Mouse (Mus musculus): Measurements from ENCODE around the gene Chst3.
"Not testable (repeated sequence)": the region's sequence is repeated elsewhere in the genome, so short reads cannot be mapped to it uniquely, and the experiment has no call there.

Gene Chst3

GRCm38 (mm10) chr10:60218591-60219499, at the start of gene Chst3:
Gene Chst3, minus strand, starts transcription at chr10:60219260.
- peak; percentile 39 for DNase-seq

GRCm38 (mm10) chr10:60268738-60269137, 49.7 kb upstream of the Chst3 start:
- no peak for DNase-seq

GRCm38 (mm10) chr10:60266842-60267401, 47.9 kb upstream of the Chst3 start:
- no peak for DNase-seq

GRCm38 (mm10) chr10:60265252-60265651, 46.2 kb upstream of the Chst3 start:
- DNase-seq, result no peak

- no peak for DNase-seq
These were observed 44.3 kb upstream of the Chst3 start for GRCm38 (mm10) chr10:60263351-60263750.

- DNase-seq, result peak; percentile 64
These were observed 43.3 kb upstream of the Chst3 start for GRCm38 (mm10) chr10:60262386-60262785.

- no peak for DNase-seq
These were observed 42.5 kb upstream of the Chst3 start for GRCm38 (mm10) chr10:60261530-60261929.

- DNase-seq, result no peak
These were observed 41.7 kb upstream of the Chst3 start for GRCm38 (mm10) chr10:60260557-60261294.

GRCm38 (mm10) chr10:60257261-60257825, 38.3 kb upstream of the Chst3 start:
- DNase-seq, result no peak

GRCm38 (mm10) chr10:60256088-60256487, 37.0 kb upstream of the Chst3 start:
- no peak for DNase-seq

GRCm38 (mm10) chr10:60252606-60253005, 33.5 kb upstream of the Chst3 start:
- DNase-seq, result no peak

GRCm38 (mm10) chr10:60252187-60252586, 33.1 kb upstream of the Chst3 start:
- no peak for DNase-seq

- DNase-seq, result no peak
These were observed 31.4 kb upstream of the Chst3 start for GRCm38 (mm10) chr10:60250426-60250965.

GRCm38 (mm10) chr10:60248345-60248744, 29.3 kb upstream of the Chst3 start:
- DNase-seq, result not testable (repeated sequence)

- DNase-seq, result no peak
These were observed 27.5 kb upstream of the Chst3 start for GRCm38 (mm10) chr10:60246519-60246918.

GRCm38 (mm10) chr10:60245635-60246034, 26.6 kb upstream of the Chst3 start:
- no peak for DNase-seq

GRCm38 (mm10) chr10:60245041-60245440, 26.0 kb upstream of the Chst3 start:
- peak; percentile 83 for DNase-seq

GRCm38 (mm10) chr10:60243941-60244340, 24.9 kb upstream of the Chst3 start:
- DNase-seq, result no peak

GRCm38 (mm10) chr10:60240416-60240815, 21.4 kb upstream of the Chst3 start:
- DNase-seq, result no peak

GRCm38 (mm10) chr10:60237475-60238154, 18.6 kb upstream of the Chst3 start:
- no peak for DNase-seq

GRCm38 (mm10) chr10:60235876-60236275, 16.8 kb upstream of the Chst3 start:
- DNase-seq, result not testable (repeated sequence)

GRCm38 (mm10) chr10:60234006-60234405, 14.9 kb upstream of the Chst3 start:
- no peak for DNase-seq

Measured in right cerebral cortex, postnatal 25 days (tissue).